Mouse (Mus musculus) cerebellum, adult 9-10 months (tissue): ENCODE results near the gene Fam227b.

ENCODE experiments used
- DNase-seq: peaks from one replicate; pipeline ENCODE4 v3.0.0; 2022

The Fam227b gene

GRCm38 (mm10) chr2:125975808-125976345 is 175.9 kb downstream of the Fam227b start:
- DNase-seq, result no peak

- no peak for DNase-seq
These were observed 176.6 kb downstream of the Fam227b start for GRCm38 (mm10) chr2:125975206-125975605.

GRCm38 (mm10) chr2:125973207-125973606 is 178.6 kb downstream of the Fam227b start:
- no peak for DNase-seq

GRCm38 (mm10) chr2:125968811-125969210 is 183.0 kb downstream of the Fam227b start:
- no peak for DNase-seq

- DNase-seq, result no peak
These were observed 203.6 kb downstream of the Fam227b start for GRCm38 (mm10) chr2:125948195-125948594.

GRCm38 (mm10) chr2:125943301-125943700 is 208.5 kb downstream of the Fam227b start:
- no peak for DNase-seq

- DNase-seq, result no peak
These were observed 210.6 kb downstream of the Fam227b start for GRCm38 (mm10) chr2:125941111-125941785.

GRCm38 (mm10) chr2:125938993-125939642 is 212.7 kb downstream of the Fam227b start:
- DNase-seq, result no peak

GRCm38 (mm10) chr2:125936396-125936795 is 215.4 kb downstream of the Fam227b start:
- no peak for DNase-seq

- DNase-seq, result no peak
These were observed 217.8 kb downstream of the Fam227b start for GRCm38 (mm10) chr2:125933977-125934376.
